ENCODE assay signal across 1 mouse cellular context in the genomic region with DNA sequence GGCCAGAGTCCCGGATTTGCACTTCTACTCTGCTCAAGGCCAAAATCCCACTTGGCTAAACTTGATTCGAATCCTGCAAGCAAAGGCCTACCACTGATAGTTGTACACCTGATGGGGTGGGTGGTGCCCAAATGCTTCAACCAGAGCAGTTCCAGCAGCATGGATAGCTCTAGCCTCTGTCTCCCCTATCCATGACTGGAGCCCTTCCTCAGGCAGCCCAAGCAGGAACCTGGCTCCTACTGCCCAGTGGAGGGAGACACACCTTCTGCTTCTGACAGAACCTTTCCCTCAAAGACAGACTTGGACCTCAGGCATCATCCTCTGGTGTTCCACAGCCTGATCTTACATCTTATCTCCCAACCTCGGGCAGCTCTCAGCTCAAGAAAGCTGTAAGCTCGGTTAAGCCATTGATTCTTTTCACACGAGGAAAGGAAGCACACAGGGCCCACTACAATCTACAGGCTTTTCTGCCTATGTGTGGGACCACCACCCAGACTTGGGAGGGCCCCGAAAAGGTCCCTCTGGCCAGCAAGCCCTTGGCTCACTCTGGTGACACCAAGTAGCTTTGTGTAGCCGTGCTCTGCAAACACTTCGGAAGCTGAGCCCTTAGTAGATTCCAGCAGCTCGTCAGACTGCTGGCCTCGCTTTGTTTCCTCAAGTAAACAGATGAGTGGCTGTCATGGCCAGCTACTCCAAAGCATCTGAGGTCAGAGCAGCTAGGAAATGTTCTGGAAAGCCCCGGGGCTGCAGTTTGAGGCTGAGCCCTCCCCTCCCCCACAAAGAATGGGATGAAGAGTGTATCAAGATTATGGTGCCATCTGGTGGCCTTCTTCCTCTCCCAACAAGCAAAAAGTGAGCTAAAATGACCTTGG.
TF ChIP-seq lines count a peak whose summit lies in the region.

No protein-coding gene starts in this region.

TF ChIP-seq in CH12.LX, 34 proteins besides CTCF, POLR2A, EP300 and RAD21 (continued from another document):
- TF ChIP-seq TCF12 (IDR thresholded peaks at IDR 0.05; ENCODE audit: low read depth, low read length): no peak
- TF ChIP-seq SMC3 (IDR thresholded peaks at IDR 0.05; ENCODE audit: low read depth, low read length): peak; percentile 66
- no peak for TF ChIP-seq TBP (conservative IDR thresholded peaks at IDR 0.05; ENCODE audit: low read depth, low read length)
